Mouse (Mus musculus) heart, postnatal 0 days (tissue): ENCODE measurements at regions not wholly inside any gene's neighbourhood (a gene's known extent, or its start where the extent isn't known, plus 50 kb on each side); places are given as distances from the start of the nearest gene placed in this dataset.

Experiments used
- ATAC-seq: fragments of 200-750 bp; cut with Nextera tagmentation; 2 replicates; pipeline ENCODE4 v1.8.0; 2017; ENCODE audit warnings: low read depth, moderate number of reproducible peaks, moderate library complexity; ENCODE audit not compliant: insufficient read depth
- DNase-seq: peaks from one replicate; pipeline ENCODE4 v3.0.0-alpha.2; 2016; ENCODE audit warnings: low spot score
- H3K27ac ChIP-seq: fragments of 300-500 bp; sonication (generic); 2 replicates; pipeline ENCODE4 v1.5.1; 2014; ENCODE audit warnings: low read depth, mild to moderate bottlenecking
- H3K27me3 ChIP-seq: fragments of 300-500 bp; sonication (generic); 2 replicates; pipeline ENCODE4 v1.6.1; 2014; ENCODE audit warnings: low read length, mixed read lengths; ENCODE audit not compliant: control insufficient read depth, insufficient read depth
- H3K36me3 ChIP-seq: fragments of 300-500 bp; sonication (generic); replicated peaks from 2 replicates; pipeline ENCODE4 v1.6.1; 2014; ENCODE audit warnings: low read length, mixed read lengths; ENCODE audit not compliant: control insufficient read depth, insufficient read depth
- H3K4me1 ChIP-seq: fragments of 300-500 bp; sonication (generic); 2 replicates; pipeline ENCODE4 v1.6.1; 2014; ENCODE audit warnings: antibody characterized with exemption; ENCODE audit not compliant: control insufficient read depth, insufficient read depth
- H3K4me2 ChIP-seq: fragments of 300-500 bp; sonication (generic); 2 replicates; pipeline ENCODE4 v1.6.1; 2014; ENCODE audit warnings: low read depth, mild to moderate bottlenecking, low read length, moderate library complexity
- H3K4me3 ChIP-seq: fragments of 300-500 bp; sonication (generic); 2 replicates; pipeline ENCODE4 v1.5.1; 2014; ENCODE audit warnings: low read depth, low read length
- H3K9ac ChIP-seq: fragments of 300-500 bp; sonication (generic); replicated peaks from 2 replicates; pipeline ENCODE4 v1.6.1; 2014; ENCODE audit warnings: low read depth, low read length, mixed read lengths
- H3K9me3 ChIP-seq: fragments of 300-500 bp; sonication (generic); replicated peaks from 2 replicates; pipeline ENCODE4 v1.6.1; 2016; ENCODE audit warnings: low read length; ENCODE audit not compliant: control insufficient read depth
- CTCF ChIP-seq: IDR thresholded peaks from 2 replicates; pipeline ENCODE4 v1.5.1; 2016; ENCODE audit warnings: antibody characterized with exemption, control low read depth, low read depth
- EP300 ChIP-seq: IDR thresholded peaks from 2 replicates; pipeline ENCODE4 v1.6.1; 2016; ENCODE audit warnings: antibody characterized with exemption, low read depth
- WGBS: fragments of 180-500 bp; shearing (Covaris S2); extraction: QIAGEN DNeasy Blood & Tissue Kit; methylation state at CpG from one replicate; pipeline ENCODE4 v1.1.7; 2014; 5-methylcytosine and 5-hydroxymethylcytosine counted together

DNA sequence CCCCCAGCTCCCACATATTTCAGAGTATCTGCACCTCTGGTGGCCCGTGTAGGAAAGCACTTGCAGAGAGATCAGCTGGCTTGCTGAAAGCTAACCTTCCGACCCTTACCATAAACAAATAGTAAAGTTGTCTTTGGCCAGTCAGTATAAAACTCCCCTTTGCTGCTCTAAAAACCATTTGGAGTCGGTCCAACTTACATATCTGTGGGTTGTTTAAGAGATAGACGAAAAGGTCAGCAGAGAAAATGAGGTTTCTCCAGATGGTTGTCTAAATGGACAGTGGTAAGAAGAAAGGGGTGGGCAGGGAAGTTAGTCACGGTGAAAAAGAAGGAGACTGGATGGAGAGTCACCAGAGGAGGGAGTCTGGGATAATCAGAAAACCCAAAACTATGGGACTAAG lies 144.3 kb downstream of the Hibadh start:
- Histone ChIP-seq H3K4me1 (no peaks in the 10 kb centered on the region), H3K27ac (no peak overlapping the region), H3K9me3 (no peaks in the 10 kb centered on the region), H3K9ac (no peak overlapping the region), H3K4me3 (no peak overlapping the region), H3K36me3 (no peaks in the 10 kb centered on the region), H3K4me2 (no peak overlapping the region), H3K27me3 (no peaks in the 10 kb centered on the region)
- DNase-seq (no peak), ATAC-seq (no peak)
- WGBS = 52% methylated on average over 5 of the region's 5 CpGs
- TF ChIP-seq CTCF (no peak), EP300 (no peak)
